Mouse (Mus musculus) ovary, postnatal 14 days (tissue): ENCODE results near the gene Lalba.
A peak's percentile ranks its signal among the peaks of the same experiment; 100 is the strongest.
"Not testable (repeated sequence)": the region's sequence is repeated elsewhere in the genome, so short reads cannot be mapped to it uniquely, and the experiment has no call there.

ENCODE experiments used
- DNase-seq: peaks from one replicate; pipeline ENCODE4 v3.0.0; 2022; ENCODE audit warnings: low spot score

Gene Lalba

DNA sequence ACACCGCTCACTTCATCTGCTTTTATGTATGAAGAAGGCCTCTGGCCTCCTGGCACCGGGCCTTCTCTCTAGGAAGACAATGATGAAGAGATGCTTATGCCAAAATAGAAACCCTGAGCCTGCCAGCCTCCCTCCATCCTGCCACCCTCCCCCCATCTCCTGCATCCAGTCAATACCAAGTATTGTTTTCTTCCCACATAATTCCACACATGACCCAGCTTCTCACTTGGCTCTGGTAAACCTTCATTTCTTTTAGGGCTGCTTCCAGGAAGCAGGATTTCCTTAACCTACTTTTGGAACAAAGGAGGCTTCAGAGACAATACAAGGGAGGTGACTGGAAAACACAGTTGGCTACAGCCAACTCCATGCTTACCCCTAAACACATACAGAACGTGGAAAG is at the start of gene Lalba:
TSS of gene Lalba (minus strand) at position 21 of the 400 bp plus-strand sequence.
- DNase-seq = no peak

DNA sequence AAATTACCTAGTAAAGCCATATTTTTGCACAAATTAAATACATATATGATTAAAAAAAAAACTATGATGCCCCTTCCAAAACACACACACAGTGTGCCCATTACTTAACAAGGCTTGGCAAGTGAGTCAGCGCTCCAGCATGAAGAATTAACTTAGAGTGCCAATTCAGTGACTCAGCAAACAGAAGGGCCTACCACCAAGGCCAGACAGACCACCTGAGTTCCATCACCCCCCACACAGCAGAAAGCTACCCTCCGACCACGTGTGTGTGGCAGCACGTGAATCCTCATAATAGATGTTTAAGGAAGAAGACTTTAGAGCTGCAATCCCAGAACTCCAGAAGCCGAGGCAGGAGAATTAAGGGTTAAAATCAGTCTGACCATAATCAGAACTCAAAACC is 49.8 kb upstream of the Lalba start:
- DNase-seq = no peak

DNA sequence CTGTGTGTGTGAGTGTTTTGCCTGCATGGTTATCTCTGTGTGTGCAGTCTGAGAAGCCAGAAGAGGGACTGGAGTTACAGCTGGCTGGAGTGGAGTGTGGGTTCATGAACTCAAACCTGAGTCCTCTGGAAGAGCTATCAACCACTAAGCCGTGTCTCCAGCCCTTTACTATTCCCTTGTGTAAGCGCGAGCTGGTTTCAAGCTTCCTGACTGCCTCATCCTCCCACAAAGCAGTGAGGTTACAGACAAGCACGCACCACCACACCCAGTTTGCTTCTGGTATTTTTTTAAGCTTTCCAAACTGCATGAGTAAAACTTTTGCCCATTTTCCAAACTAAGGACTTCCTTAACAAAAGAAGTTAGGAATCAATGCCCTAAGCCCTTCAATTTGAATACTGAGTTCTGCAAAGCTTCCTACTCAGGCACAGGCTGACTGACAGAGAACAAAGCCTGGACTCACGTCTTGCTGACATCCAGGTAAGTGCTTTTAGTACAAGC is 45.6 kb upstream of the Lalba start:
- no peak for DNase-seq

DNA sequence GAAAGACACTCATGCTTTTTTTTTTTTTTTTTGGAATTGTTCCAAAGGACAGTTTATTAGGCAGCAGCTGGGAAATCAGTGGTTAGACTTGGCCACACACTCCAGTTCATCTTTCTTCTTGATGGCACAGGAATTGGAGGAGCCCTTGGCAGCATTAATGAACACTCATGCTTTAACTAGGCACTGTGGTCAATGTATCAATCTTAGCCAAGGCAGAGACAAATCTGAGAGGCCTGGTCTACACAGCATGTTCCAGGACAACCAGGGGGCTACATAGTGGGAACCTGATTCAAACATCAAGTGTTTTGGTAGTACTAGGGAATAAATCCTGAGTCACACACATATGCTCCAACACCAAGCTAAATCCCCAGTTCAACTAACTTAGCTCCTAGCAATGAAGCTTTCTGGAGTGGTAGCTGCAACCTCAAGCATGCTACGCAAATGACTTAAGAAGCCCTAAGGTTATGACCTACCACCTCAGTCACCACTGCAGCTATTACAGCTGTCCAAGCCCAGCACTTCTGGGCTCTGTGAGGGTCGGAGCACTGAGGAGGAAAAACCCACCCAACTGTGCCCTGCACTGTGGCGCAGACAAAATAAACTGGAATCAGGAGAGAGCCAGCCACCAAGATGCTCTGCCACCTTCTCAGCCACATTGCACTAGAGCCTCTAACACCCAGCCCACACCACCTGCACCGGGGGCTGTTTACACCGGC is 44.7 kb upstream of the Lalba start:
- no peak for DNase-seq

DNA sequence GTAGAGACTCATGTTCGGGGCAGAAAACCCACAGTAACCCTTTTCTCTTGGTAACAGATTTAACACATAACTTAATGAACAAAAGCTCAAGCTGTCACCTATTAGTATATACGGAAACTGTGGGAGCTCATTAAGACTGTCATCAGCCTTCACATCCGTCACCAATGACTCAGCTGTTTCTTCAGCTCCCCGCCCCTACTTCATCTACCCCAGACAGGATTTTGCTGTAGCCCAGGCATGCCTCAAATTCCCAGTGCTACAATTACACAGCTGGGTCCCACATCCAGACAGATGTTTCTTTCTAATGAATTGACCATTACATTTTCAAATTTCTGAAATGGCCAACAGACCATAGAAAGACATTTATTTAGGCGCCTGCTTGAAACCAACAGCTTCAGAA is 43.5 kb upstream of the Lalba start:
- no peak for DNase-seq

DNA sequence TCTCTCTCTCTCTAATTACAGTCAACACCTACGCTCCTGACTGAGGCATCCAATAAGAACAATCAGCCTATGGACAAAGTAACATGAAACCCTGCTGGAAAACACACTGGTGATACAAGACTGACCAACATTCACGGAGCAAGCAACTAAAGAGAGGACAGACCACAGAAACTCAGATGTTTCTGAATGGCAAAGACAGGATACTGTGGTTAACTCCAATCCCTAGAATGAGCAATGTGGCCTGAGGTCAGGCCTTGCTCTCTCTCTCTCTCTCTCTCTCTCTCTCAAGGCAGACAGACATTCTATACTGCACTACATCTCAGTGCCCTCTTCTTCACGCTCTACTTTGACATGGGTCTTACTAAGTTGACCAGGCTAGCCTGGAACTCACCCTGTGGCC is 38.7 kb upstream of the Lalba start:
- DNase-seq = no peak

DNA sequence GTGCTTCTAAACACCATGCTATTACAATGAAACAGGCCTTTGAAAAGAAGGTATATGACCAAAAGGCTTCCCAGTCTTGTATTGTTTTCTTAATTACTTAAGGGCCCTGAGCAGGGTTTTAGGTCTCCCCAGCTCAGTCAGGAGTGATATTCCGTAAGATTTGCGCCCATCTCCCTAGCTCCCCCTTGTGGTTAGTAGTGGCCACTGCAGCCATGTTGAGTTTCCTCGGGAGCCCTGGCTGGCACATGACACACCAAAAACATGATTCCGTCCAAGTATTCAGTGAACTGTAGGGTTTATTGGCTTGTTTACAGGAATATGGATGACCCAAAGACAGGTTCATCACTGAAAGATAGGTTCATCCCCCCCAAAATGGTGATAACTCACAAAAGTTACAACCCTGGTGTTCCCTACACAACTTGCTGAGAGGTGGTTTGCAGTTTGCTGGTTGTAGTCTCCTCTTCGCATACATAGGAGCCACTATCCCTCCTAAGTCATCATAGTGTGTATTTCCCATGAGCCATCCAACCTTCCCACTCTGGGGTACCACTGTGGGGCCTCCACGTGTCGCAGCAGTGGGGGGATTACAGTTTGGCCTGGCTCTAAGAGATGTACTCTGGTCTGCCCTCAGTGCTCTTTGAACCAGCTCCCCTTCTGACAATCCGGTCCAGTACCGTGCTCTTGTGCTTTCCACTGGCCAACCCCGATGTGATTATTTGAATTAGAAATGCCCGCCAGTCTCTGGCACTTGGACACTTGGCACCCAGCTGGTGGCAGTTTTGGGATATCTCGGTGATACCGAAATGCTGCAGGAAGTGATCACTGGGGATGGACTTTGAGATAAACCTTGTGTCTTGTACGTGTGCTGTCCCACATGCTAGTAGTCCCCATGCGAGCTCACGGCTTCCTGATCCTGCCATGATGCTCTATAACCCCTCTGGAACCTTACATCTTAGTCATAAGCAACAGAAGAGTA is 35.1 kb upstream of the Lalba start:
- DNase-seq = peak; percentile 58

DNA sequence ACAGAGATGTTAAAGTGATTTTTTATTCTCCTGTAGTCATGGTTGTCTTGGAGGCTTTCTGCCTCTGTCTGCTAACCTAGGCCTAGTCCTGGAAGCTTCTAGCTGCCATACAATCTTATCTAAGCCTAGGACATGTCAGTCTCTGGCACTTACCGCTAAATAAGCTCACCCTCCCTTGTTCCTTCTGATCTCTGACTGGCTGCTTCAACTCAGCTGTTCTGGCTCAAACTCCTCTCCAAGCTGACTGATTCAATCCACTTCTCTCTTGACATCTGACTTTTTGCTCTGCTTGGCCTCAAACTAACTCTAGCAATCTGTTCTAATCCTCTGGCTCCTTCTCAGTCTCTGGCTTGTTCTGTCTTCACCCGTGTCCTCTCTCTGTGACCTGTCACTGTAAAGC is 32.3 kb upstream of the Lalba start:
- DNase-seq = not testable (repeated sequence)

DNA sequence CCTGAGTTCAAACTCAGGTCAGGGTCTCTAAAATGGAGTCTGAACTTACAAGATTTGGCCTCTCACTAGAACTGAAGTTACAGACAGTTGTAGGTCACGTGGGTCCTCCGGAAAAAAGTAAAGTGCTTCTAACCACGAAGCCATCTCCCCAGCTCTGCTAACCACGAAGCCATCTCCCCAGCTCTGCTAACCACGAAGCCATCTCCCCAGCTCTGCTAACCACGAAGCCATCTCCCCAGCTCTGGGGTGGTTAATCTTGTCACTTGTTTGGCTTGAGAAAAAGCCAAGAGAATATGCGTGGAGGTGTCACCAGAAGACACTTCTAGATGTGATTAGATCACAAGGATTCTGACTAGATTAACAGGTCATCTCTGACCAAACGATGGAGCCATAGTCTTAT is 31.6 kb upstream of the Lalba start:
- DNase-seq = no peak

DNA sequence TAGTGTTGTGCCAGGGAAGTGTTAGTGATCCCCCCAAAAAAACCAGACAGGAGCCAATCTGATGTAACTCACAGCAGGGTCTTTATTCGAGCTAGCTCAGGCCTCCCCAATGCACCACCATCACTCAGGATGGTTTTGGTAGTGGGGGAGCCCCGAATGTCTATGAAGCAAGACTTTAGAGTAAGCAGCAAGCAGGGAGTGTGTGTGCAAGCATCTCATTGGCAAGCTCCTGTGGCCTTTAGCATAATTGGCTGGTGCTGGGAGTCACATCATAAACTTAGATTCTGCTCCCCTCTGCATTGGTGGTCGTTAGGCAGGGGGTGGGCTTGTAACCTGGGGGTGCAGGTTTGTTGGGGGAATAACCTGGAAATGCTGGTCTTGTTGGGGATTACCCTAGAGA is 31.2 kb upstream of the Lalba start:
- DNase-seq = not testable (repeated sequence)

DNA sequence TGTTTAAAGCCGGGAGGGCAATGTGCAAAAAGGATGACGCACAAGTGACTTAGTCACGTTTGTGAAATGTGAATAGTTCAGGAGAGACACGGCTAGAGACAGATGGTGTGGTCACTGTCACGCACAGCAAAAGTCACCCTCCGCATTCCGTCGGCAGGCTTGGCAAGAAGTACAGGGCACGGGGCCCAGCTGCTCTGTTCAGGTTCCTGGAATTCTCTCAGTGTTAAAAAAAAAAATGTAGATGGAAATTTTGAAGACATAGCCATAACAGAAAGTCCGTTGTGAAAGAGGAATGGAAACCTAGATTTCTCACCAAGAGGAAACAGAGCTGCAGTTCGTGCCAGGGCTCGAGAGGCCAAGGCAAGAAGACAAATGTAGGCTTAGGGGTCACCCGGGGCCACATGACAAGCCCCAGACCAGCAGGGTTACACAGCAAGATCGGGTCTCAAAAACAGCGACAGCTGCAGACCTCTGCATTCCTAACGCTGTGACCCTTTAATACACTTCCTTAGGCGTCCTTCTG is 30.3 kb upstream of the Lalba start:
- no peak for DNase-seq

DNA sequence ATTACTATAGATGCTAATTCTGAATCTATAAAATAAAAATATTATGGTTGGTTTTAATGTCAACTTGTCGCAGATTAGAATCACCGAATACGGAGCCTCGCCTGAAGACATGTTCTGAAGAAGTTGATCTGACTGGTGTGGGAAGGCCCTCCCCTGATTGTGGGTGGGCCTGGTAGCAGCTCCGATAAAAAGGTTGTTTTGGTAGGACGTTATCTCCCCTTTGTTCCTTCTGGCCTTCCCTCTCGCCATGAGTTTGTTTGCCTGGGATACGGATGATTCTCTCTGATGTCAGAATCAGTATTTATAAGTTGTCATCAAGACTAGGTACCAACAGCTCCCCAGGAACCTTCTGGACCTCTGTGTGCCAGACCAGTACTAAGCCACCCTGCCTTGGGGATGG is 29.7 kb upstream of the Lalba start:
- DNase-seq = no peak

DNA sequence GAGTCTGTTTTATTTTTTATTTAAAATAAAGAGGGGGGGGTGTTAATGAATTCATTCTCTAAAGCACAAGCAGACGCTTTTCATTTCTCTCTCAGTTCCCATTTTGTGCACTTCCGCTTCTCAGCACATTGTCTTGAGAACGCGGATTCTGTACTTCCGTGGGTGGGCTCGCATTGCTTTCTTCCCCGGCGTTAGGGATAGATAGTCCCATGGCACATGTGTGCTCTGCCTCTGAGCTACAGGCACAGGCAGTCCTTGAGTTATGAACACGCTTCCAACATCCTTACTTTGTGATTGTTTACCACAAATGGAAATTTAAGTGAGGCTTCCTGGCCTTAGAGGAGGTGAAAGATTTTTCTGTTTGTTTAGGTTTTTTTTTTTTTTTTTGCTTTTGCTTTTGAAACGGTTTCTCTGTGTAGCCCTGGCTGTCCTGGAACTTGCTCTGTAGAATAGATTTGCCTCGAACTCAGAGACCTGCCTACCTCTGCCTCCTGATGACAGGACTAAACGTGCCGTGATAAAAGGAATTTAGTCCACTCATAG is 28.9 kb upstream of the Lalba start:
- no peak for DNase-seq

DNA sequence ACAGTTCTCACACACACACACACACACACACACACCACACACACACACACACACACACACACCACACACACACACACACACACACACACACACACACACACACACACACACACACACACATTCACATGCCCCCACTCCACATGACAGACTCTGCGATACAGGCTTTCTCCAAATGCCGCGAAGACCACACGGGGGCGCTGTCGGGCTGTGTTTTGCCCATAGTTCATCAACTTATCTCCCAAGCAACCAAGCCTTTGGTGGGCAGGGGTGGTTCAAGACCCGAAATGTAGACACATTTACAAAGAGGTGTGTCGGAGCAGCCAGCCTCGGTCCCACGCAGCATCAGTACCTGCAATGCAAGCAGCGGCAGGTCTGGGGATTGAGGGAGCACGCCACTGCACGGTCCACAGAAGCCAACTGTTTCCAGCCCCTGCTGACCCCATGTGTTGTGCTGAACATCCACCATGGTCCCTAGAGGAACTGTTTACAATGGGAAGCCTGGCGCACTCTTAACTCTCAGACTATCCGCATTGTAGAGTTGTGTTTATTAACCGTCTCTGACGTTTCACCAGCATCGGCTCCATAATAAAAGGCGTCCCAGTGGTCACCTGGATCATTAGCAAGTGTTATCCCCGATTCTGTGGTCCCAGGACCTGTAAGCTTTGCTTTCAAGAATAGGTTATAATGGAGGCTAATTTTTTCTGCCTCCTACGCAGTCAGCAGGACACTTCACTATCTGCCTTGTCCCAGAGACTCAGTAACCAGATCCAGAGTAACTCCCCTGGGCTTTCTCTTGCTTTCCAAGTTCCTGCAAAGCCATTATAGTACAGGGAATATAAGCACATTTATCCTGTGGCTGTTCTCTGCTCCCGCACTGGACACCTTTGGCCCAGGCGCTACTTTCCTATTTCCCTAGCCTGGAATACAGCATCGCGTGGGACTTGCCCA is 28.2 kb upstream of the Lalba start:
- DNase-seq = peak; percentile 55

DNA sequence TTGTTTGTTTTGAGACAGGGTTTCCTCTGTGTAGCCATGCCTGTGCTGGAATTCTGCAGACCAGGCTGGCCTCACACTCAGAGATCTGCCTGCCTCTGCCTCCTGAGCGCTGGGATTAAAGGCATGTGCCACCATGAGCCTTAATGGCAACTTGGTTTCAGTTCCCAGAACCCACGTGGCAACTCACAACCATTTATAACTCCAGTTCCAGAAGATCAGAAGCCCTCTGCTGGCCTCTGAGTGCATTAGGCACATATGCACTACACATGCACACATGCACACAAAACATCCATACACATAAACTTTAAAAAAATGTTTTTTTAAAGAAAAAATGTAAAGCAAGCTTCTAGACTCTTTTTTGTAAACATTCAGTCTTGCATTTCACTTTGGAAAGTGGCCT is 26.9 kb upstream of the Lalba start:
- DNase-seq = no peak

DNA sequence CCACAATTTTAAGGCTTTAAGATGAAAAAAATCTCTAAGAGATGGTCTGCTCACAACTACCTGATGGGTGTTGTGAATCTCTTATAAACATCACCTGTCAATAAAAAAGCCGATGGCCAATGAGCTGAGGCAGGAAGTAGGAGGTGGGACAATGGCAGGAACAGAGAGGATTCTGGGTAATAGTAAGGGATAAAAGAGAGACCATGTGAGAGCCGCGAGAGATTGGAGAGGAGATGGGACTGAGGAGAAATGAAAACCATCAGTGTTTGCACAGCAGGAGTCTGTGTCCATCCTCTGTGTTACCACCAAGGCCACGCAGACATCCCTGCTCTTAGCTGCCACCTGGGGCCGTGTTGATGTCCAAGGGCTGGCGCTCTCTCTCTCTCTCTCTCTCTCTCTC is 24.8 kb upstream of the Lalba start:
- DNase-seq = no peak

DNA sequence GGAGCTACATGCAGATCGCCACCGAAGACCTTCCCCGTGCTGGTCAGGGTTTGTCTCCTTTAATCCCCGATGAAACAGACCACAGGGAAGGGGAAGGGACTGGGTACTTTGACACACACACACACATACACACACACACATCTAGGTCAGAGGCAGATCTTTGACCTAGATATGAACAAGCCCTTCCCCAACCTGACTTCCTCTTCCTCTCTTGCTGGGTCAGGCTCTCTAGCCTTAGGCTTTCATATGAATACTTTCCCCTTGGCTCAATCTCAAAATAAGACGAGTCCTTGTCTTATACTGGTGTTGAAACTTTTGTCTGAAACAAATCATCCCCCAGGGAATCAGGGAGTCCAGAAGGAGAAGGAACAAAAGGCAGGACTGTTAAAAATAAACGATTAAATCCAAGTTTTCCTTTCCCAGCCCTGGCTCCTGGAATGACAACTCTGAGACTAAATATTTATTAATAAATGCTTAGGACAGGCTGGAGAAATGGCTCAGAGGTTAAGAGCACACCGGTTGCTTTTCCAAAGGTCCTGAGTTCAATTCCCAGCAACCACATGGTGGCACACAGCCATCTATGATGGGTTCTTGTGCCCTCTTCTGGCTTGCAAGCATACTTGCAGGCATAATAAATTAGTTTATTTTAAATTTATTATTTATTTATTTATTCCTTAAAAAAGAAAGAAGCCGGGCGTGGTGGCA is 23.9 kb upstream of the Lalba start:
- no peak for DNase-seq

DNA sequence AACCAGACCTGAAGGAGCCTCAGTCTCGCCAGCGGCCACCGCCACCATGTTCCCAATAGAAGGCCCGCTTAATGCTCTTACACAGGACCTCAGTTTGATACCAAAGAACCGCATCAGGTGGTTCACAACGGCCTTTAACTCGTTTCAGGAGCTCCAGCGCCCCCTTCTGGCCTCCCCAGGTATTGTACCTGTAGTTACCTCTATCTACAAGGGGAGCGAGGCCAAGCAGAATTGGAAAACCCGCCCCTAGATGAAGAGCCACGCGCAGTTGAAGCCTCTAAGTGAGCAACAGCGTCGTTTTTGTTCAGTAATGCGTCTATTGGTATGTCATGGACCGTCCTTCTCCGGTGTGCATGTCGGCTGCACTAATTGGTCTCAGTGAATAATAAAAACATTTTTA is 22.0 kb upstream of the Lalba start:
- peak; percentile 61 for DNase-seq

DNA sequence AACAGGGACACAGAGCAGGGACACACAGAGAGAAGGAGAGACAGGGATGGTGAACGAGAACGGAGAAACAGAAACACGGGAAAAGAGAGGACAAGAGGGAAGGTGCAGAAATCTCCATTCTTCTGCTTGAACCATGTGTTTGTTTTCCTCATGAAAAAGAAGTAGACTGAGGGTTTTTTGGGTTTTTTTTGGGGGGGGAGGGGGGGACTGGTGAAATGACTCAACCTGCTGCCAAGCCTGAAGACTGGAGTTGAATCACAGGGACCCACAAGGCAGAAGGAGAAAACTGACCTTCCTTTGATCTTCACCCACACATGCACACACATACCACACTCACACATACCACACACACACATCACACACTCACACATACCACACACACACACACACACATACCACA is 20.8 kb upstream of the Lalba start:
- no peak for DNase-seq

DNA sequence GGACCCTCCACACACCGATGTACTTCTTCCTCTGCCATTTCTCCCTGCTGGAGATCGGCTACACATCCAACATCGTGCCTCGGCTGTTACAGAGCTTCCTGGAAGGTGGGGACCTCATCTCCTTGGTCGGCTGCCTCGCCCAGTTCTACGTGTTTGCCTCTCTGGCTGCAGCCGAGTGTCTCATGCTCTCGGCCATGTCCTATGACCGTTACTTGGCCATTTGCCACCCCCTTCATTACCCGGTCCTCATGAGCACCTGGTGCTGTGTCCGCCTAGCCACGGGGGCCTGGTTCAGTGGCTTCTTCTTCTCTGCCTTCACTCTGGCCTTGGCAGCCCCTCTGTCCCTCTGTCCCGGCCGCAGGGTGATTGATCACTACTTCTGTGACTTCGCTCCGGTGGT is 15.1 kb upstream of the Lalba start:
- DNase-seq = no peak

DNA sequence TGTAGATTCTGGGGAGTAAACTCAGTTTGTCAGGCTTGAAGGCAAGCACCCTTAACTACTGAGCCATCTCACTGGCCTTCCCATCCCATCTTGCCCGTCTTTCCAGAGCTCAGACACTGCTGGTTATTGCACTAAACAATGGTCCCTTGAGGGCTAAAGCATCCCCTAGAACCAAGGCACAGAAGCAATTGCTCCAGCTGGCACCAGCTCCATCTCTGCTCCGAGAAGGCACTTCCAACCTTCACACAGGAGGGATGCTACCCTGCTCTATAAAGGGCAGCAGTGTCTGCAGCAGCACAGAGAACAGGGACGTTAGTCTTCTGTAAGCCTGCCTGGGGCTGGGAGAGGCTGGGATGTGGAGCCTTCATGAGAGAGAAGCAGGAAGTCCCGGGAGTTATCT is 9.6 kb upstream of the Lalba start, which contains the start of gene Olfr279:
TSS of gene Olfr279 (plus strand) at position 301 of the 400 bp plus-strand sequence.
- DNase-seq = no peak
